ENCODE assay signal across 8 mouse cellular contexts in the genomic region with DNA sequence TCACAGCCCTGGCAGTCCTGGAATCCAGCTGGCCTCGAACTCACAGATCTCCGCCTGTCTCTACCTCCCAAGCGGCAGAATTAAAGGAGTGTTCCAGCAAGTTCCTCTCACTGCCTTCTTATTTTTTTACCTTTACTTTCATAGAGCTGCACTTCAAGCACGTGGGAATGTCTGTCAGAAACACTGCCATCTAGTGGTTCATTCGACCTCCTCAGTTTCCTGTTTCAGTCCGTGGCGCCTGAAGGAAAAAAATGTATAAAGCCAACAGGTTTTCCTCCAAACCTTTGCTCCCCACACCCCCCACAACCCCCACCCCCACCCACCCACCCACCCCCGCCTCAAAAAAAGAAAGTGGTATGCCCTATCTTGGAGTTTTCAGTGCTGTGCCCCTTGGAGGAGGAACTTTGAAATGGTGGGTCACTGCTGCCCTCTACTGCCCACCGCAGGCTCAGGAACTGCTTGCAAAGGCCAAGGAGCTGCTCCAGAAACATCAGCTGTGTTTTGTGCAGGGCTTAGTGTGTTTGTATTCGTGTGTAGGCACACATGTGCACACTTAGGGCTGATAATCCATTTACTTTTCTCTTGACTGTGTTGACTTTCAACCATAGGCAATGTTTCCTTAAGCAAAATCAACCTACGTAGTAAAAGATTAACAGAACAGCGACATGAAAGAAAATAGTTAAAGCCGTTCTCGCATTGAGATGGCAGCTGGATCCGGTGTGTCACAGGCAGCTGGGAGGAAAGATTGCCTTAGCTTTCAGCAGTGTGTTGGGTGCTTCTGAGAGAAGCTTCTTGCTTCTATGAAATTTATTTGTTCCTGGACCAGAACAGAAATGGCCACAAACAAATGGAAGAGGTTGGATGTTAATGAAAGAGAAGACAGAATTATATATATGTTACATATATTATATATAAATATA. TPM values are rescaled to one million over a fixed set of nuclear protein-coding genes. Genes with fewer than 3 reads are reported as not detected.
DNase-seq lines count a peak whose midpoint lies in the region; ATAC-seq lines count a peak whose summit lies in the region.

No protein-coding gene starts in this region.

- H3K9ac ChIP-seq in intestine, embryonic 15.5 days: no peak overlapping the region

- peak overlapping the region; percentile 56 for H3K4me2 ChIP-seq in intestine, embryonic 15.5 days (replicated peaks)

- no peak overlapping the region for H3K4me3 ChIP-seq in intestine, embryonic 15.5 days (replicated peaks)

- peak; percentile 100 for ATAC-seq in intestine, embryonic 15.5 days

- no peaks in the 10 kb centered on the region for H3K27me3 ChIP-seq in intestine, embryonic 15.5 days (replicated peaks)

- no peak overlapping the region for H3K27ac ChIP-seq in intestine, embryonic 15.5 days

- intact Hi-C loops in gastrocnemius, postnatal 36 days (cut with DNase I): loop anchor here (5.0 kb wide), 1 partner anchor 320 kb away; no protein-coding TSS in a partner anchor
- intact Hi-C loops in left cerebral cortex, postnatal 14 days (cut with DNase I): loop anchor here (5.0 kb wide), 2 partner anchors 320 to 1015 kb away; a partner anchor contains a TSS

- no peaks in the 10 kb centered on the region for H3K4me1 ChIP-seq in intestine, embryonic 15.5 days (replicated peaks)

- 16% methylated on average over 15 of the region's 15 CpGs for WGBS in intestine, embryonic 15.5 days

- peak; percentile 71 to 73 for DNase-seq in adrenal gland, adult 18-20 months (ENCODE audit: low spot score in 2 of 2)
- DNase-seq in embryo, embryonic 11.5 days (ENCODE audit: low read depth, low spot score): peak; percentile 59
- peak; percentile 59 to 61 for DNase-seq in gastrocnemius, postnatal 36 days
- DNase-seq in left cerebral cortex, postnatal 14 days (ENCODE audit: low spot score in 2 of 2): peak; percentile 81 to 83
- DNase-seq in mesoderm, embryonic 11.5 days (ENCODE audit: low read depth, low spot score): peak; percentile 81
- DNase-seq in right cerebral cortex, postnatal 36 days (ENCODE audit: low spot score in 2 of 2): peak; percentile 60 to 65
- peak; percentile 71 to 74 for DNase-seq in urinary bladder, postnatal 4 days (ENCODE audit: low spot score in 2 of 2)

- no peaks in the 10 kb centered on the region for H3K36me3 ChIP-seq in intestine, embryonic 15.5 days

- H3K9me3 ChIP-seq in intestine, embryonic 15.5 days: no peaks in the 10 kb centered on the region

RNA-seq across cellular contexts. Expression of a gene that starts 35.8 kb away (rescaled TPM):
- total RNA-seq in adrenal gland, adult 18-20 months (2021): 10 to 100 TPM in 1 of 2 experiments, 1 to 10 TPM in 1; 9.9 to 11.7 TPM
- total RNA-seq in gastrocnemius, postnatal 36 days (2021): 1 to 10 TPM; 1.9 to 2.8 TPM
- 70.2 and 76.3 TPM in 2 replicates for polyA plus RNA-seq in intestine, embryonic 15.5 days (2015; fragmentation: Nextera tagmentation; extraction: Ambion mirVana)
- 1 to 10 TPM; 5.3 to 6.6 TPM for total RNA-seq in left cerebral cortex, postnatal 14 days (2021)
